Mouse (Mus musculus): Measurements from ENCODE around the gene Arhgef10l.

- TF ChIP-seq TCF12 (IDR thresholded peaks at IDR 0.05; ENCODE audit: insufficient read depth, poor library complexity, severe bottlenecking): no peak
- TF ChIP-seq POLR2A (IDR thresholded peaks at IDR 0.05; ENCODE audit: insufficient read length, low read depth): no peak
- TF ChIP-seq E2F4 (IDR thresholded peaks at IDR 0.05; ENCODE audit: insufficient read depth): no peak
- TF ChIP-seq POLR2AphosphoS2 (IDR thresholded peaks at IDR 0.05; ENCODE audit: insufficient read length, low read depth): no peak
- no peak for TF ChIP-seq REST (IDR thresholded peaks at IDR 0.05; ENCODE audit: insufficient read depth, insufficient read length)
Measured at GRCm38 (mm10) chr4:140559862-140560261, 106.0 kb downstream of the Arhgef10l start.
